Mouse (Mus musculus): ENCODE measurements at regions not wholly inside any gene's neighbourhood (a gene's known extent, or its start where the extent isn't known, plus 50 kb on each side); places are given as distances from the start of the nearest gene placed in this dataset.

GRCm38 (mm10) chr12:26577438-26577837, 108.4 kb downstream of the Cmpk2 start:
- Histone ChIP-seq H3K9me3 (replicated peaks; ENCODE audit: control insufficient read depth, low read length) (no peaks in the 10 kb centered on the region), H3K4me1 (ENCODE audit: control insufficient read depth, low read depth, low read length) (no peaks in the 10 kb centered on the region), H3K27me3 (ENCODE audit: control insufficient read depth, insufficient read depth, low read depth, low read length) (no peaks in the 10 kb centered on the region), H3K4me3 (ENCODE audit: low read depth, low read length) (no peak overlapping the region), H3K36me3 (ENCODE audit: control insufficient read depth, insufficient read depth) (no peaks in the 10 kb centered on the region), H3K9ac (ENCODE audit: low read depth, low read length) (no peak overlapping the region), H3K27ac (ENCODE audit: low read length) (no peak overlapping the region), H3K4me2 (ENCODE audit: low read depth, low read length) (no peak overlapping the region)
- no peak for ATAC-seq (ENCODE audit: low read depth)
- 70% methylated on average over 6 of the region's 6 CpGs for WGBS (ENCODE audit: insufficient replicate concordance)

- ATAC-seq (ENCODE audit: low read depth): no peak
- 70% methylated on average over 7 of the region's 7 CpGs for WGBS (ENCODE audit: insufficient replicate concordance)
- no peak overlapping the region for H3K4me2 ChIP-seq (ENCODE audit: low read depth, low read length)
These were observed 102.6 kb downstream of the Cmpk2 start for GRCm38 (mm10) chr12:26571602-26572001.

GRCm38 (mm10) chr12:26567435-26567834, 98.4 kb downstream of the Cmpk2 start:
- Histone ChIP-seq H3K4me1 (ENCODE audit: control insufficient read depth, low read depth, low read length) (no peaks in the 10 kb centered on the region), H3K36me3 (ENCODE audit: control insufficient read depth, insufficient read depth) (no peaks in the 10 kb centered on the region), H3K9me3 (replicated peaks; ENCODE audit: control insufficient read depth, low read length) (no peaks in the 10 kb centered on the region), H3K9ac (ENCODE audit: low read depth, low read length) (no peak overlapping the region), H3K27ac (ENCODE audit: low read length) (no peak overlapping the region), H3K4me2 (ENCODE audit: low read depth, low read length) (no peak overlapping the region), H3K27me3 (ENCODE audit: control insufficient read depth, insufficient read depth, low read depth, low read length) (no peaks in the 10 kb centered on the region), H3K4me3 (ENCODE audit: low read depth, low read length) (no peak overlapping the region)
- 64% methylated on average over 4 of the region's 4 CpGs for WGBS (ENCODE audit: insufficient replicate concordance)
- ATAC-seq (ENCODE audit: low read depth): no peak

More at GRCm38 (mm10) chr12:26571602-26572001, 102.6 kb downstream of the Cmpk2 start:
- no peak overlapping the region for H3K27ac ChIP-seq (ENCODE audit: low read length)
- no peaks in the 10 kb centered on the region for H3K27me3 ChIP-seq (ENCODE audit: control insufficient read depth, insufficient read depth, low read depth, low read length)
- no peaks in the 10 kb centered on the region for H3K9me3 ChIP-seq (replicated peaks; ENCODE audit: control insufficient read depth, low read length)
- H3K4me3 ChIP-seq (ENCODE audit: low read depth, low read length): no peak overlapping the region
- H3K9ac ChIP-seq (ENCODE audit: low read depth, low read length): no peak overlapping the region
- no peaks in the 10 kb centered on the region for H3K4me1 ChIP-seq (ENCODE audit: control insufficient read depth, low read depth, low read length)
- no peaks in the 10 kb centered on the region for H3K36me3 ChIP-seq (ENCODE audit: control insufficient read depth, insufficient read depth)

- no peak overlapping the region for H3K4me3 ChIP-seq (ENCODE audit: low read depth, low read length)
- 62% methylated on average over 6 of the region's 6 CpGs for WGBS (ENCODE audit: insufficient replicate concordance)
- no peaks in the 10 kb centered on the region for H3K27me3 ChIP-seq (ENCODE audit: control insufficient read depth, insufficient read depth, low read depth, low read length)
- H3K36me3 ChIP-seq (ENCODE audit: control insufficient read depth, insufficient read depth): no peaks in the 10 kb centered on the region
- no peak overlapping the region for H3K9ac ChIP-seq (ENCODE audit: low read depth, low read length)
- H3K4me2 ChIP-seq (ENCODE audit: low read depth, low read length): no peak overlapping the region
- no peak overlapping the region for H3K27ac ChIP-seq (ENCODE audit: low read length)
- no peaks in the 10 kb centered on the region for H3K9me3 ChIP-seq (replicated peaks; ENCODE audit: control insufficient read depth, low read length)
- no peaks in the 10 kb centered on the region for H3K4me1 ChIP-seq (ENCODE audit: control insufficient read depth, low read depth, low read length)
- no peak for ATAC-seq (ENCODE audit: low read depth)
These were observed 93.9 kb downstream of the Cmpk2 start for GRCm38 (mm10) chr12:26562858-26563257.

- Histone ChIP-seq H3K9ac (ENCODE audit: low read depth, low read length) (no peak overlapping the region), H3K36me3 (ENCODE audit: control insufficient read depth, insufficient read depth) (no peaks in the 10 kb centered on the region)
- 47% methylated on average over 3 of the region's 3 CpGs for whole genome bisulfite sequencing (ENCODE audit: insufficient replicate concordance)
These were observed 90.6 kb downstream of the Cmpk2 start for GRCm38 (mm10) chr12:26559560-26559959.

GRCm38 (mm10) chr12:26557411-26557810, 88.4 kb downstream of the Cmpk2 start:
- Histone ChIP-seq H3K27me3 (ENCODE audit: control insufficient read depth, insufficient read depth, low read depth, low read length) (no peaks in the 10 kb centered on the region), H3K9ac (ENCODE audit: low read depth, low read length) (no peak overlapping the region), H3K4me2 (ENCODE audit: low read depth, low read length) (no peak overlapping the region), H3K36me3 (ENCODE audit: control insufficient read depth, insufficient read depth) (no peaks in the 10 kb centered on the region), H3K9me3 (replicated peaks; ENCODE audit: control insufficient read depth, low read length) (no peaks in the 10 kb centered on the region), H3K4me3 (ENCODE audit: low read depth, low read length) (no peak overlapping the region), H3K27ac (ENCODE audit: low read length) (no peak overlapping the region), H3K4me1 (ENCODE audit: control insufficient read depth, low read depth, low read length) (no peaks in the 10 kb centered on the region)
- no peak for ATAC-seq (ENCODE audit: low read depth)
- 14% methylated on average over 4 of the region's 4 CpGs for WGBS (ENCODE audit: insufficient replicate concordance)

More at GRCm38 (mm10) chr12:26559560-26559959, 90.6 kb downstream of the Cmpk2 start:
- Histone ChIP-seq H3K4me1 (ENCODE audit: control insufficient read depth, low read depth, low read length) (no peaks in the 10 kb centered on the region), H3K4me3 (ENCODE audit: low read depth, low read length) (no peak overlapping the region), H3K9me3 (replicated peaks; ENCODE audit: control insufficient read depth, low read length) (no peaks in the 10 kb centered on the region), H3K27ac (ENCODE audit: low read length) (no peak overlapping the region), H3K4me2 (ENCODE audit: low read depth, low read length) (no peak overlapping the region), H3K27me3 (ENCODE audit: control insufficient read depth, insufficient read depth, low read depth, low read length) (no peaks in the 10 kb centered on the region)
- no peak for ATAC-seq (ENCODE audit: low read depth)

GRCm38 (mm10) chr12:26551168-26551926, 82.3 kb downstream of the Cmpk2 start:
- Histone ChIP-seq H3K9me3 (replicated peaks; ENCODE audit: control insufficient read depth, low read length) (no peaks in the 10 kb centered on the region), H3K27me3 (ENCODE audit: control insufficient read depth, insufficient read depth, low read depth, low read length) (no peaks in the 10 kb centered on the region), H3K4me2 (ENCODE audit: low read depth, low read length) (no peak overlapping the region), H3K9ac (ENCODE audit: low read depth, low read length) (no peak overlapping the region), H3K4me1 (ENCODE audit: control insufficient read depth, low read depth, low read length) (no peaks in the 10 kb centered on the region), H3K36me3 (ENCODE audit: control insufficient read depth, insufficient read depth) (no peaks in the 10 kb centered on the region), H3K27ac (ENCODE audit: low read length) (no peak overlapping the region), H3K4me3 (ENCODE audit: low read depth, low read length) (no peak overlapping the region)
- 52% methylated on average over 10 of the region's 10 CpGs for WGBS (ENCODE audit: insufficient replicate concordance)
- no peak for ATAC-seq (ENCODE audit: low read depth)

GRCm38 (mm10) chr12:26547466-26547865, 78.5 kb downstream of the Cmpk2 start:
- no peak for ATAC-seq (ENCODE audit: low read depth)

GRCm38 (mm10) chr12:26546361-26546760, 77.4 kb downstream of the Cmpk2 start:
- ATAC-seq (ENCODE audit: low read depth): no peak
- Histone ChIP-seq H3K27me3 (ENCODE audit: control insufficient read depth, insufficient read depth, low read depth, low read length) (no peaks in the 10 kb centered on the region), H3K36me3 (ENCODE audit: control insufficient read depth, insufficient read depth) (no peaks in the 10 kb centered on the region), H3K4me1 (ENCODE audit: control insufficient read depth, low read depth, low read length) (no peaks in the 10 kb centered on the region), H3K27ac (ENCODE audit: low read length) (no peak overlapping the region), H3K9ac (ENCODE audit: low read depth, low read length) (no peak overlapping the region), H3K4me3 (ENCODE audit: low read depth, low read length) (no peak overlapping the region), H3K9me3 (replicated peaks; ENCODE audit: control insufficient read depth, low read length) (no peaks in the 10 kb centered on the region), H3K4me2 (ENCODE audit: low read depth, low read length) (no peak overlapping the region)
- WGBS (ENCODE audit: insufficient replicate concordance): 52% methylated on average over 6 of the region's 6 CpGs

More at GRCm38 (mm10) chr12:26547466-26547865, 78.5 kb downstream of the Cmpk2 start:
- Histone ChIP-seq H3K27me3 (ENCODE audit: control insufficient read depth, insufficient read depth, low read depth, low read length) (no peaks in the 10 kb centered on the region), H3K4me3 (ENCODE audit: low read depth, low read length) (no peak overlapping the region), H3K9ac (ENCODE audit: low read depth, low read length) (no peak overlapping the region), H3K9me3 (replicated peaks; ENCODE audit: control insufficient read depth, low read length) (no peaks in the 10 kb centered on the region), H3K4me1 (ENCODE audit: control insufficient read depth, low read depth, low read length) (no peaks in the 10 kb centered on the region), H3K4me2 (ENCODE audit: low read depth, low read length) (no peak overlapping the region), H3K27ac (ENCODE audit: low read length) (no peak overlapping the region), H3K36me3 (ENCODE audit: control insufficient read depth, insufficient read depth) (no peaks in the 10 kb centered on the region)
- WGBS (ENCODE audit: insufficient replicate concordance): 44% methylated on average over 1 of the region's 1 CpGs
